Mouse (Mus musculus): ENCODE data around the gene Pik3ca.

- no peak for TF ChIP-seq CTCF (IDR thresholded peaks at IDR 0.05; ENCODE audit: control insufficient read depth, insufficient read depth, low read length)
- no peak for TF ChIP-seq POLR2A (IDR thresholded peaks at IDR 0.05; ENCODE audit: borderline replicate concordance, control insufficient read depth, low read depth, low read length)
Observed at GRCm38 (mm10) chr3:32512686-32513284, 115.3 kb downstream of the Pik3ca start.
